Mouse (Mus musculus) gastrocnemius, postnatal 36 days (tissue): Measurements from ENCODE around the gene Grn. TPM values are rescaled to one million over a fixed set of nuclear protein-coding genes. Genes with fewer than 3 reads are reported as not detected.
"Not testable (repeated sequence)": the region's sequence is repeated elsewhere in the genome, so short reads cannot be mapped to it uniquely, and the experiment has no call there.

Experiments used
- DNase-seq, 2 experiments: peaks; one replicate each; pipeline ENCODE4 v3.0.0; 2022
- intact Hi-C: fragments of 180-260 bp; cut with DNase I; formaldehyde crosslinking; loops from one replicate; pipeline ENCODE4 v1.15.1; 2025
- long read RNA-seq, 2 experiments: library from polyadenylated mRNA; stranded (forward); transcript quantifications; one replicate each; pipeline ENCODE4 v2.0.0; 2021
- total RNA-seq, 2 experiments: library from RNA; stranded (reverse); gene quantifications; 2 replicates each; pipeline ENCODE4 v1.2.3; 2021

Grn gene
- 10 to 100 TPM; 23.5 to 24.8 TPM for total RNA-seq
- long read RNA-seq, experiment 1, transcript Grn-201 (13 exons, 2,340 nt) = major isoform, 6 of 16 reads
- long read RNA-seq, experiment 1, partial matches to known transcripts = 3 of 16 reads
- long read RNA-seq, experiment 1, other reads (novel, unspliced or antisense) = 7 of 16 reads
- long read RNA-seq, experiment 2, transcript Grn-201 (13 exons, 2,340 nt) = major isoform, 8 of 27 reads
- long read RNA-seq, experiment 2, partial matches to known transcripts = 12 of 27 reads
- long read RNA-seq, experiment 2, other reads (novel, unspliced or antisense) = 7 of 27 reads

- DNase-seq = peak; percentile 76 to 81
- intact Hi-C loops = loop anchor here (1.0 kb wide), 1 partner anchor 122 kb away; no protein-coding TSS in a partner anchor
These were observed at the start of gene Grn for GRCm38 (mm10) chr11:102430121-102431017. Gene Grn, plus strand, starts transcription at chr11:102430315.

- no peak for DNase-seq
- intact Hi-C loops = no loop called here
These were observed 48.6 kb upstream of the Grn start for GRCm38 (mm10) chr11:102381341-102382100.

- DNase-seq = no peak
- intact Hi-C loops = no loop called here
These were observed 47.3 kb upstream of the Grn start for GRCm38 (mm10) chr11:102382794-102383193.

GRCm38 (mm10) chr11:102383365-102384136, 46.6 kb upstream of the Grn start:
- intact Hi-C loops = no loop called here
- DNase-seq = no peak

GRCm38 (mm10) chr11:102384418-102384817, 45.7 kb upstream of the Grn start:
- intact Hi-C loops = no loop called here
- DNase-seq = no peak

DNA sequence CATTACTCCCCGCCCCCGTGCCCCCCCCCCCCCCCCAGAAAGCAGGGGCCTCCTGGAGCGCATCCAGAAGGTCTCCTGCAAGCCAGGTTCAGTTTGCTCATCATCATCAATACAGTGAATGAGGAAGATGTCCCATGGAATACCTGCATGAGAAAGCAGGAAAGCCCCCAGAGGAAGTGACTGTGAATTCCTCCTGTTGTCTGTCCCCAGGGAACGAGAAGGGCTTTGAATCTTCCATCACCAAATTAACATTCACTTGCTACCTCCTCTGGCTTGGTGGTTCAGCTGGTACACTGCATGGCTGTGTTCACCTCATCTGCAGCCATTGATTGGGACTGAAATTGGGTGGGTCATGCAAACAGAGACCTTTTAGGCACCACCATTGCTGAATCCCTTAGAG, 45.0 kb upstream of the Grn start:
- intact Hi-C loops = no loop called here
- no peak for DNase-seq

DNA sequence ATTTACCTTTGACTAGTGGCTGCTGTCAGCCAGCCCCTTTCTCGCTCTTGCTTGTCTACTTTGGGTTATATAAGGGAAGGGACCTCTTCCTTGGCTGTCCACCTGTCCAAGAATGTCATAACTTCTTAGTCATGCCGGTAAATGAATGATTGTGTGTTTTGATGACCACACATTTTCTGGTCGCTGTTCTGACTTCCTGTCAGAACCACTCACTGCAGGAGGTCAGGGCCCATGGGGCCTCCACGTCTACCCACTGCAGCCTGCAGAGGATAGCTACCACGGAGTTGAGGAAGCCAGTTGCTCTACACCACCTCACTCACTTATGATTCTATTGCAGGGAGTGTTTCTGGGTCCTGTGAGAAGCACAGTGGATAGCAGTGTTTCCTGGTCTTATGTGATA, 44.0 kb upstream of the Grn start:
- DNase-seq = no peak
- intact Hi-C loops = no loop called here

DNA sequence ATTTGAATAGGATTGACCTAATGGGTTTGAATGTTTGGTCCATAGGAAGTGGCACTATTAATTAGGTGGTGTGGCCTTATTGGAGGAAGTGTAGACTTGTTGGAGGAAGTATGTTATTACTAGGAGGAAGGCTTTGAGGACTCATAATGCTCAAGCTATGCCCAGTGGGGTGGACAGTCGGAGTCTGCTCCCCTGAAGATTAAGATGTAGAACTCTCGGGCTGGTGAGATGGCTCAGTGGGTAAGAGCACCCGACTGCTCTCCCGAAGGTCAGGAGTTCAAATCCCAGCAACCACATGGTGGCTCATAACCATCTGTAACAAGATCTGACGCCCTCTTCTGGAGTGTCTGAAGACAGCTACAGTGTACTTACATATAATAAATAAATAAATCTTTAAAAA, 40.7 kb upstream of the Grn start:
- intact Hi-C loops, DNase-seq: not testable (repeated sequence)

GRCm38 (mm10) chr11:102392441-102393237, 37.5 kb upstream of the Grn start:
- DNase-seq = no peak
- intact Hi-C loops = no loop called here

GRCm38 (mm10) chr11:102393238-102393634, 36.9 kb upstream of the Grn start, which contains the start of gene Rundc3a:
Gene Rundc3a, plus strand, starts transcription at chr11:102393403.
- intact Hi-C loops = no loop called here
- peak; percentile 57 to 59 for DNase-seq

DNA sequence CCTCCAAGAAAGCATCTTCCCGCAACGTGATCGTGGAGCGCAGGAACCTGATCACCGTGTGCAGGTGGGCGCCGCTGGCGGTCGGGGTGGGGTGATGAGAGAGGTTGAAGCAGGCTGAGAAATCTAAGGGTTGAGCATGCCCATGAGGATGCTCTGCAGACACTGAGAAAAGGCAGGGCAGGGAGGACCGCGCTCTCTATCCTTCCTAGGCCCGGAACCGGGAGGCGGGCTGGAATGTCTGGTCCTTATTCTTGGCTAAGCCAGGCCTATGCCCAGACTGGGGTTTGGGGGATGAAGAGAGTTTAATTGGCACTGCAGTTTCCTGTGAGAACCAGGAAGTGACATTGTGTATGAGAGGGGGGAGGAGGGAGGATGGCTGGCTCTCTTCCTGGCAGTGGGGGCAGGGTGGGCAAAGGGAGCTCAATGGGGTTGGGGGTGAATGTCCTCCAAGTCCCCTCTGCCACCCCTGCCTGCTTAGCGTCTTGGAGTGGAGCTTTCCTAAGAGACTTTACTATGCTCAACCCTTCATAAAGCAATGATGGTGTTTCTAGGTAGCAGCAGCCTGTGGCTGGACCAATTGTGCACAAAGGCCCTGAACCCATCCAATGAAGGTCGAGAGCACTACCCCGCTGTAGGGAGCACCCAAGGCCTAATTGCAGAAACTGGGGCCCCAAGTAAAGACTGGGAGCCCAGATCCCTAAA, 36.2 kb upstream of the Grn start:
- no peak for DNase-seq
- intact Hi-C loops = no loop called here

DNA sequence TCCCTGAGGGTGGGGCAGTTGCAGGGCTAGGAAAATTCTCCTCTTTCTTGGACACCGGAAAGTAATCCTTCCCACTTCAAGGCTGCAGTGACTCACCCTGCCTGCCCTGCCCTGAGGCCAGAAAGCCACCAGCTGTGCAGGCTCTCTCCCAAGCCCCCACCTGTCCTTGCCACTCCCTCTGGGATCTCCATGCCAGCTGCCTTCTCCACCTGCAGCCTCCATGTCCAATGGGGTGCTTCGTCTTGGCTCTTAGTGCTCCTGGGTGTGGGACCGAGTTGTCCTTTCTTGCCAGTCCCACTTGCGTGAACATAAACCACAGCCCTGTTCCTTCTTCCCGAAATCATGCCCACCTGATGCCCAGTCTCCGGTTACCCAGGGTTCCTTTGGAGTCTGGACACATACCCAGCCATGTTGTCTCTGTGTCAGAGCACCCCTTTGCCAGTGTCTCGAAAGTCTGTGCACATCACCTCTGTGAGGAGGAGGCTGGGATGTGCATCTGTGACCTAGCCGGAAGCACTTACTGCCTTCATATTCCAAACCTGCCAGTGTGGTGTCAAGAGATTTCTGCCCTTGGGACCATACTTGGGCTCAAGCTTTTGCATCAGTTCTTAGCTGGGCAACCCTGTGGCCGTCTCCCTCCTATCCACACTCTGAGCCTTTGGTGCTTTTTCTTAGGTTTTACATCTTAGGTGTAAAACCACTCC, 35.5 kb upstream of the Grn start:
- intact Hi-C loops = no loop called here
- DNase-seq = no peak

GRCm38 (mm10) chr11:102395250-102395649, 34.9 kb upstream of the Grn start:
- no peak for DNase-seq
- intact Hi-C loops = no loop called here

DNA sequence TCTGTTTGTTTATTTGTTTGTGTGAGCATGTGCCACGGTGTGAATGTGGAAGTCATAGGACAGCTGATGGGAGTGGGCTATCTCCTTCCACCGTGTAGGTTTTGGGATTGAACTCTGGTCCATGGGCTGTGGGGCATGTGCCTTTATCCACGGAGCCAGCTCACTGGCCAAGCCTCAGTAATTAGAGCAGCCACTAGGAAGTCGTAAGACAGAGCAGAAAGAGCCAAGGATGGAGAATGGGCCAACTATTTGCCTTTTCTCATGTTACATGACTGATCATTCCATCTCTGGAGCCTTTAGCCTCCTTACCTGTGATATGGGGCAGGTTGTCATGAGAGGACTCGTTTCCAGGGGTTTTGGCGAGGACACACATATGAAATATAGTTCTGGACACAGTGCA, 33.9 kb upstream of the Grn start:
- no peak for DNase-seq
- intact Hi-C loops = no loop called here

- no peak for DNase-seq
- intact Hi-C loops = no loop called here
These were observed 33.4 kb upstream of the Grn start for GRCm38 (mm10) chr11:102396671-102397141.

DNA sequence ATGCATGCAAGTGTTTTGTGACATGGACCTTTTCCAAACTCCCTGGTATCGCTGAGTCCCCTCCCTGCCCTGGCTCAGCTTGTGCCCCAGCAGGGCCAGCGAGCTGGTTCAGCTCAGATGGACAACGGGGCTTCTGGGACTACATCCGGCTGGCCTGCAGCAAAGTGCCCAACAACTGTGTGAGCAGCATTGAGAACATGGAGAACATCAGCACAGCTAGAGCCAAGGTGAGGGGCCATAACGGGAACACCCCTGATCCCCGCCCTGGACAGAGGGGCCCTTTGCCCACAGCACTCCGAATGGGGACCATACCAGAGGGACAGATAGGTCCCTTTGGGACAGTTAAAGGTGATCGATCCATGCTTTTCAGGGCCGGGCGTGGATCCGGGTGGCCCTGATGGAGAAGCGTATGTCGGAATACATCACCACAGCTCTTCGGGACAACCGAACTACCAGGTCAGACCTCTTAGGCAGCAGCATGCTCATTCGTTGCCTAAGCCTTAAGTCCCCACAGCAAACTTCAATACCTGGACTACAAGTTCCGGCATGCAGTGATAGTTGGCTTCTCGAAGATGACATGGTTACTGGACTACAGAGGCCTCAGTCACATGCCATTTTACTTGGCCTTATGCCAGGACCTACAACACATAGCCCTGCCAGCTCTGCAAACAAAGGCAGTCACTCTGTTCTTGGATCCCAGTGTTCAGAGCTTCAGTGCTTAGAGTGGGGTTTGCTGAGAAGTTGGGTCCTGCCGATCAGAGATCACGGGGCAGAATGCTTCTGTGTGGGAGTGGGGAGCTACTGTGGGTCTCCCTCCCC, 31.9 kb upstream of the Grn start:
- DNase-seq = no peak
- intact Hi-C loops = no loop called here

DNA sequence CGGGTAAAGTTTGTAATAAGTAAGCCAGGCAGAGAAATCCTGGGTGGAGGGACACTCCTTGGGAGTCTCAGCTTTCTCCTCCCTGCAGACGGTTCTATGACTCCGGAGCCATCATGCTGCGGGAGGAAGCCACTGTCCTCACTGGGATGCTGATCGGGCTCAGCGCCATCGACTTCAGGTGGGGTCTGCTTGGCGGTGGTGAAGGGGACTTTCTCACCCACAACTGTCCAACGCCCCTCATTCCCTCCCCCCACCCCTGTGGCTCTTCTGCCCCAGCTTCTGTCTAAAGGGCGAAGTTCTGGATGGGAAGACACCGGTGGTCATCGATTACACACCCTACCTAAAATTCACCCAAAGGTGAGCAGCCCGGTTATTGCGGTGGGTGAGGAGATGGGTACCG, 31.0 kb upstream of the Grn start:
- intact Hi-C loops = no loop called here
- DNase-seq = no peak
